Mouse (Mus musculus) forebrain, embryonic 16.5 days (tissue): ENCODE measurements around the gene 0610009B22Rik. TPM values are rescaled to one million over a fixed set of nuclear protein-coding genes. Genes with fewer than 3 reads are reported as not detected.

Experiments
- polyA plus RNA-seq: library from polyadenylated mRNA; unstranded; fragments of >200 nt; fragmentation: Nextera tagmentation; extraction: Ambion mirVana; gene quantifications from 2 replicates; pipeline ENCODE4 v1.2.1, GENCODE M21; 2015

Gene 0610009B22Rik
- polyA plus RNA-seq, 1 experiment from 2014 or later, result 82.5 TPM

Other genes with a start within 250 kb of the 0610009B22Rik start
- 11.8 and 13.2 TPM in 2 replicates for gene Phykpl, start 104.1 kb downstream of the 0610009B22Rik start, polyA plus RNA-seq
- gene Hnrnpab, start 82.0 kb downstream of the 0610009B22Rik start, polyA plus RNA-seq, result 441 and 518 TPM in 2 replicates
- gene Nhp2, start 69.1 kb downstream of the 0610009B22Rik start, polyA plus RNA-seq, result 94.1 and 97.9 TPM in 2 replicates
- gene Rmnd5b, start 53.0 kb downstream of the 0610009B22Rik start, polyA plus RNA-seq, result 80.9 and 85.6 TPM in 2 replicates
- gene N4bp3, start 38.0 kb downstream of the 0610009B22Rik start, polyA plus RNA-seq, result 10.2 and 12.9 TPM in 2 replicates
- gene D930048N14Rik, start 37.9 kb downstream of the 0610009B22Rik start, polyA plus RNA-seq, result 0.58 and 0.70 TPM in 2 replicates
- 11.8 and 14.6 TPM in 2 replicates for gene Sec24a, start 74.8 kb upstream of the 0610009B22Rik start, polyA plus RNA-seq
- gene Sar1b, start 74.8 kb upstream of the 0610009B22Rik start, polyA plus RNA-seq, result 158 and 160 TPM in 2 replicates
- 0.47 and 0.70 TPM in 2 replicates for gene Jade2, start 168.8 kb upstream of the 0610009B22Rik start, polyA plus RNA-seq